Mouse (Mus musculus): Measurements from ENCODE around the gene Ypel2.

The Ypel2 gene

DNA sequence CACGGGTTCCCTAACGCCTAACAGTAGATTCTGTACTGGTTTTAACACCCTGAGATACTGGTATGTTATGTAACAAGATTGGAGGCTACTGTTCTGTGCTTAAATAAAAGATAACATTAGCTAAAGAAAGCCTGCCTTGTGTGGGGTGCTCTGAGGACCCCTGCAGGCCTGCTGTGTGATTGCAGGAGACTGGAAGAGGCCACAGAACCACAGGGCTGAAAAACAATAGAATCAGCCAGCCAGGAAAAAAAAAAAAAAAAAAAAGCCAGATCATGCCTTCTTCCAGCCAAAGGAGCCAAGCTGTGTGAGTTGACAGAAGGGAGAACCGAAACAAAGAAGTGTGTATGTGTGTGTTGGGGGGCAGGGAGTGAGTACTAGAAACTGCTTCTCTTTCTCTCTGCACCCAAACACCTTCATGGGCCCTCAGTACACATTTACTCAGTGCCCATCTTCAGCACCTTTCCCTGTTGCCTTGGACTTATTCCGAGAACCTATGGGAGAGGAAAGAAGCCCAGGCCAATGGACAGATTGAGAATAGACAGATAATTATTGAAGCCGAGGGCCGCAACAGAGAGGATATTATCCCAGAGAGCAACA lies 2.2 kb upstream of the Ypel2 start:
- peak; percentile 78 for DNase-seq (ENCODE audit: low read depth)

- DNase-seq (ENCODE audit: low read depth): no peak
Measured at GRCm38 (mm10) chr11:86994791-86995624, 1.5 kb upstream of the Ypel2 start.

DNA sequence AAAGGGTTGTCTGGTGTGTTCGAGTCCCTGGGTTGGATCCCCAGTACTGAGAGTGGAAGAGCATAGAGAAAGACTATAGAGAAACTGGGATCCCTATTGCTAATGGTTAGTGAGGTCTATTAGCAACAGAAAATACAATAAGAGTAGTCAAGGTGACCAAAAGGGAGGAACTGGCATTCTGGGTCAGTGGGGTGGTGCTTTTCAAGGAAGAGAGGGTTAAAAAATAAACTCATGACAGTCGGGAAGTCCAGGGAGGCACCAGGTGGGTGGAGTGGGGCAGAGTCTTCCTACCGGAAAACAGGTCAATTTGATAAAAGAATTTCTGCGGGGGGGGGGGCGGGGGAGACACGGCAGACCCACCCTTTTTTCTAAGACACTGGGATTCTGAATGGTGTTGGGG lies 823 bp upstream of the Ypel2 start:
- DNase-seq (ENCODE audit: low read depth): no peak

DNA sequence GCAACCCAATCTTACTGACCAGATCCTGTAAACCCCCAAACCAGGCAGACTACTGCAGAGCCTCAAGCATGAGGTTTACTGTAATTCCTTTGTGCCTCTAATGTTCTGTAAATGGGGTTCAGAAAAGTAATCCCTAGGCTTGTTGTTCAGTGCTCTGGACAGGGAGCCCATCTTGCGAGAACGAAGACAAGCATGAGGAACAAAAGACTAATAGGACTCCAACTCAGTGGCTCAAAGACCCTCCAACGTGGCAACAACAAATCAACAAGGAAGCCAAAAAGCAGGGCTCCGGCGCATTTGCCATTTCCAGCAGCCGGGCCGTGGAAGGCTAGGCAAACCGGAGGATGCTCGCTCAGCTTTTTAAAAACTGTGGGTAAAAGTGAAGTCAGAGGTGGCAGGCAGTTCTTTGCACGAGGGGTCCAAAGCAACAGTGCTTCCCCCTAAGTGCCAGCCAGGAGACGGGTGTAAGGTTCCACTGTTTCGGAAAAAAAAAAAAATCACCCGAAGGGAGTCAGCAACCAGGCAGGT lies 982 bp downstream of the Ypel2 start:
- DNase-seq (ENCODE audit: low read depth): no peak

- no peak for DNase-seq (ENCODE audit: low read depth)
Measured at GRCm38 (mm10) chr11:86991241-86991640, 2.3 kb downstream of the Ypel2 start.

DNA sequence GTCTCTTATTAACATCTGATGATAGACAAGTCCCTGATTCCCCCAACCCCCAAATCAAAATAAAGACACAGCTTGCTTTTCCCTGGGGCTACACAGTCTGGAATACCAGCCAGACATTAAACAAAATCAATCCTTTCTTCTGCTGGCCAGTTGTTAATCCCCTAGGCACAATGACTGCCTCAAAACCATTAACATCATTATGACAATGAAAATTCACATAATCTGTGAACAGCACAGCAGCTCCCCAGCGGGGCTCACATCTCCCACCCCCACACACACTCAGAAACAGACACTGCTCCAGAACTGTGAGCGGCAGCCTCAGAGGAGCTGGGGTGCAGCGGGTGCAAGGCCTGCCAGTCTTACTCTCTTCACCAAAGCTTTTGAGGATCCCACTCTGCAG lies 3.2 kb downstream of the Ypel2 start:
- no peak for DNase-seq (ENCODE audit: low read depth)

DNA sequence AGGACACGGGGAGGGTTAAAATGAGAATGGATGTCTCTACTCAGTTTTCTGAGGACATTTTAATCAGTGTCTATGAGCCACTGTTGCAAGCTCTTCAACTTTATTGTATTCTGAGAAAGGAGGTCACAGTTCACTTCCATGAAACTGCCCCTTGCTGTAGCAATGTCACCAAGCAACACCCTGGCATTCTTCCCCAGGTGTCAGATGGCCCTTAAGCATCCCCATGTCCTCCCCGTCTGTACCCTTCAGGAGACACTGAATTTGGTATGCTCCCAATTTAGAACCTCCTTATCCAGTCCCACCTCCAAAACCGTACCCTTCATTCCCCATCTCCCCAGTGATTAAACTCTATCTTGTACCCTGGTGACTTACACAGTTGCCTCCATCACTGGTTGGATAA lies 8.5 kb downstream of the Ypel2 start:
- no peak for DNase-seq (ENCODE audit: low read depth)

DNA sequence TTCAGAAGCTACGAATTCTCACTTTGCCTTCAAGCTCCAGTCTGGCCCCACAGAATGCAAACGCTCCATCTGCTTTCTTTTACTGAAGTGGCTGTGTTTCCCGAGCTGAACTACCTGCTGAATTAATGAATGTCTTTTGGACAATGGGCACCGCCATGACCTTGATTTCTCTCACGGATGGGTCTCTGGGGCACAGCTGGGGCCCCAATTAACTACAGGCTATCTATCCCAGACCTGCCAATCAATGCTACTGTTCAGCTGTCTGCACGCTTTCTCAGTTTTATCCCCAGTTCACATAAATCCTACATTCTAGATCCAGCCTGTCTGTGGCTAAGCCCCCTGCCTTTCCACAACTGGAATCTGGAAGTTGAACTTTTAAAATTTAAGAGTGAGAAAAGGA lies 10.5 kb downstream of the Ypel2 start:
- DNase-seq (ENCODE audit: low read depth): no peak

GRCm38 (mm10) chr11:86981229-86981791 lies 12.2 kb downstream of the Ypel2 start:
- no peak for DNase-seq (ENCODE audit: low read depth)

DNA sequence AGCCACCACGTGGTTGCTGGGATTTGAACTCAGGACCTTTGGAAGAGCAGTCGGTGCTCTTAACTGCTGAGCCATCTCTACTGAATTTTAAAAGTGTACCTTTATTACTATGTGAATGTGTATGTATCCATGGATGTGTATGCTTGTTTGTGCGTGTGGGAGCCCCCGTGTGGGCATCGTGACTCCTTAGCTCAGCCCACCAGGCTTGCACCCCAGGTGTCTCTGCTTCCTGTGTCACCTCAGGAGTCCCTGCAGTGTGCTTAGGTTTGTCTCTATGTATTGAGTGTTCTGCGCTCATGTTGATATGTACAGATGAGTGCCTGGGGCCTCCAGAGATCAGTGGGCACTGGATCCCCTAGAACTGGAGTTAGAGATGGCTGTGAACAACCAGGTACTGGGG lies 13.0 kb downstream of the Ypel2 start:
- DNase-seq (ENCODE audit: low read depth): no peak

DNA sequence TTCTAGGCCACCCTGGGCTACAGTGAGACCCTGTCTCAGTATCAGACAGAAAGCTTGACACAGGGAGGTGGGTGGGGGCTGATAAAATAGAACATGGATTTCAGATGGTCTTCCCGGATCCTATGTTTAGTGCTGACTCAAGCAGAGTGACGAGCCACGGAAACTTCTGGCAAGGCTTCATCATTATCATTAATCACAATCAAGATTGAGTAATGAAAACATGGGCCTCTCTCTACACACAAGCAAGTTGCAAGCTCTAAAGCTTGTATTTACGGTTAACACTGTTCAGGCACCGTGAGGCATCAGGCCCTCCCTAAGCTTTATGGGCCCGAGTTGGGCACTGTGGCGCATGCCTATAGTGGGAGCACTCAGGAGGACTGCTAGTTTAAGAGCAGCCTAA lies 13.7 kb downstream of the Ypel2 start:
- DNase-seq (ENCODE audit: low read depth): no peak

- DNase-seq (ENCODE audit: low read depth): no peak
Measured at GRCm38 (mm10) chr11:86977242-86977641, 16.3 kb downstream of the Ypel2 start.

GRCm38 (mm10) chr11:86974401-86974800 lies 19.1 kb downstream of the Ypel2 start:
- DNase-seq (ENCODE audit: low read depth): no peak

- DNase-seq (ENCODE audit: low read depth): no peak
Measured at GRCm38 (mm10) chr11:86973255-86973654, 20.3 kb downstream of the Ypel2 start.

DNA sequence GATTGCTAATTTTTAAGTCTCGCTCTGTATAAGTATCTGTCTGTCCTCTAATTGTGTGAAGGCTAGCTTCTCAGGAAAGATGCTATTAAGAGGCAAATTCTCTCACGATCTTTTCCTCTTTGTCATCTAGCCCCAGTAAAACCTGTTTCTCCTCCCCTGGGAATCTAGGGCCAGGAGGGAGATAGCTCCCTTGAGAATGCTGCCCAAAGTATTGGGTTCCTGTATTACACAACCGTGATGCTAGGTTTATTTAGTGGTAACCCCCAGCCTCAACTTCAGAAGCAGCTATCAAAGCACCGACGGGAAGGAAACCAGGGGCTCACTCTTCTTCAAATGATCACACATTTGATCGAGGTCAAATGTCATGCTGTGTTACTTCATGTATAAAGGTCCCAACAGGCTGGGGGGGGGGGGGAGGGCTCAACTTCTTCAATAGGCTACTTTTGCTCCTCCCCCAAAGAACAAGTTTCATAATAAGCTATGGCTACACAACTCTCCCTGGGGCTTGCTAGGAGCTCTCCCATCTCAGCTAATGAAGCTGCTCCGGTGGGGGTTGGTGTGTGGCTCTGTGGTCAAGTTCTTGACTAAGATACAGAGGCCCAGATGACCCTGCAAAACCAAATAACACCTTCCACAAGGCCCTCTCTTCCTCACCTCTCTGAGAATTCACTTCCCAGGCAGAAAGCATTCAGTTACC lies 22.3 kb downstream of the Ypel2 start:
- DNase-seq (ENCODE audit: low read depth): no peak

DNA sequence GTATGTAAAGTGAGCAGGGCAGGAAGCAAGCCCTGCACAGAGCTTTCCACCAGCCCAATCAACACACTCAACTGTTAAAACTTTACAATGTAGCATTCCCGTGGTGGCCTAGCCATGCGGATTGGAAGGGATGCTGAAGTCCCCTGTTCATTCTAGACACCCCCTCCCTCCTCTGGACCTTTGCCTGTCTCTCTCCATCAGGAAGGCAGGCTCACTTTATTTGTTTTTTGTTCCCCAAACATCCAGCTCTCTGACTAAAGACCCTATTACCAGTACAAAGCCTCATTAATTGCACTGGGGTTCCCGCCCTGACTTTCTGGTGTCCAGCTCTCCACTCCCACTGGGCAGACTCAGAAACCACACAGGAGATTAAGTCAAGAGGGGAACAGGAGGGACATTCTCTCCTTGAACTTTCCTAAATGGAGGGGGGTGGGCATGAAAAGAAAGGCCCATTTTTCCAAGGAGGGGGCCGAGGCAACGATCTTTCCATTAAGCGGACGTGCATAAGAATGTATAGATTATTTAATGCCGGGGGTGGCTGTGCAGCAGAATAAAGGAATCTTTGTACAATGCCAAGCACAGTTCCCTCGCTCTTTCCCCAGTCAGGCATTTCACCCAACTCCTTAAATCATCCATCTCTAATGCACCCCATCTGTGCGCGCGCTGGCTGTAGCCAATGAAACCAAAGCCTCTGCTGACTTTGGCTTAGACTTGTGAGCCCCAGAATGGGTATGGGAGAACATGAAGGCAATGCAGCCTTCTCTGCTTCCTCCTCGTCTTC lies 24.3 kb downstream of the Ypel2 start:
- DNase-seq (ENCODE audit: low read depth): no peak

DNA sequence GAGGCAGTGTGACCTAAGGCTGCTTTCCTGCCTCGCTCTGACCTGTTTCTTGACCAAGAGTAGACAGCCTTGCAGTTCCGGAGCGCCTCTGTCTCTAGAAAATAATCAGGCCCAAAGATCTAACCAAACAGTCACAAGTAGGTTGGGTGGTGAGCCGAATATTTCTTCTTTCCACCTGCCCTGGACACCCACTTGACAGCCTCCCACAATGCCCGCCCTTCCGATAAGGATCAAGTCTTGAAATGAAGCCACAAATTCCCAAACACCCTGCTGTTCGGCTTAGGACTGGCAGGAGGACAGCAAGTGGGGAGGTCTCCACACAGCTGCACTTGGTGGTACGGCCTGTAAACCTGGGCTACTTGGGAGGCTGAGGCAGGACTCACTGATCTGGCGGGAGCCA lies 26.0 kb downstream of the Ypel2 start:
- no peak for DNase-seq (ENCODE audit: low read depth)

- no peak for DNase-seq (ENCODE audit: low read depth)
Measured at GRCm38 (mm10) chr11:86966696-86967095, 26.8 kb downstream of the Ypel2 start.

GRCm38 (mm10) chr11:86965079-86965478 lies 28.4 kb downstream of the Ypel2 start:
- no peak for DNase-seq (ENCODE audit: low read depth)

DNA sequence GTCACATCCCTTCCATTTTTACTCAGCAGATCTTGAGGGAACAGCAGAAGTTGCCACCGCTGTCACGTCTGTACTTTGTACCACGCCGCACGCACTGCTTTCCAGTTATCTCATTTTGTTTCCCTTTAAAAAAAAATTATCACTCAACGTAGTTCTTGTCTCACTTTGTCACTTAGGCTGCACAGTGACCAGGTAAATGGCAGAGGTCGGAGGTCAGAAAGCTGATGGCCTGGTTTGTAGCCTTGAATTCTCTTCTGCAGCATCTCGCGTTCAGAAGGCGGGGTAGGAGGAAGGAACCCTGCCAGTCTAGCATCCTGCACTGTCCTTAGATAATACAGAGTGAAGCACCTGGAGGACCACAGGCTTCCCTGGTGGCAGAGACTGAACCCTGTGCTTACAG lies 29.8 kb downstream of the Ypel2 start:
- no peak for DNase-seq (ENCODE audit: low read depth)

- no peak for DNase-seq (ENCODE audit: low read depth)
Measured at GRCm38 (mm10) chr11:86963027-86963426, 30.5 kb downstream of the Ypel2 start.

GRCm38 (mm10) chr11:86962362-86962761 lies 31.1 kb downstream of the Ypel2 start:
- no peak for DNase-seq (ENCODE audit: low read depth)

Measured in fibroblast of lung, adult 2 months (primary cell).